In genomic region chr14:114855055-114855740, GRCm38 (mm10) we compare ENCODE assay signal across 14 mouse cellular contexts.
DNase-seq lines count a peak whose midpoint lies in the region; ATAC-seq lines count a peak whose summit lies in the region.
"Had no signal": no experiment of that assay in that cellular context is flagged by ENCODE, and none has a peak within 500 bp of the region (broad histone marks: within the 10 kb centered on the region; RNA-seq: fewer than 3 reads in every experiment).

No protein-coding gene starts in this region.

- whole genome bisulfite sequencing in forebrain, embryonic 12.5 days: 12% methylated on average over 12 of the region's 12 CpGs
- WGBS in forebrain, embryonic 13.5 days: 10% methylated on average over 12 of the region's 12 CpGs
- WGBS in midbrain, embryonic 12.5 days: 16% methylated on average over 12 of the region's 12 CpGs
- WGBS in liver, embryonic 11.5 days: 51% methylated on average over 12 of the region's 12 CpGs

- H3K4me1 ChIP-seq in forebrain, embryonic 12.5 days: peaks cover 18% of the 10 kb centered on the region
- peaks cover 13% of the 10 kb centered on the region; the same call in 1 of the 2 replicates for H3K4me1 ChIP-seq in forebrain, embryonic 13.5 days
- H3K4me1 ChIP-seq in midbrain, embryonic 12.5 days: peaks cover 8% of the 10 kb centered on the region
- no peaks in the 10 kb centered on the region for H3K4me1 ChIP-seq in liver, embryonic 11.5 days (replicated peaks; ENCODE audit: control insufficient read depth, insufficient read depth, low read length)

- H3K36me3 ChIP-seq in forebrain, embryonic 12.5 days (replicated peaks): no peaks in the 10 kb centered on the region
- H3K36me3 ChIP-seq in forebrain, embryonic 13.5 days (ENCODE audit: poor library complexity, severe bottlenecking): no peaks in the 10 kb centered on the region
- H3K36me3 ChIP-seq in midbrain, embryonic 12.5 days: no peaks in the 10 kb centered on the region
- H3K36me3 ChIP-seq in liver, embryonic 11.5 days (ENCODE audit: control insufficient read depth, insufficient read depth, low read length): no peaks in the 10 kb centered on the region
- H3K36me3 ChIP-seq: embryonic facial prominence, embryonic 12.5 days had no signal

- no peak overlapping the region for H3K27ac ChIP-seq in forebrain, embryonic 12.5 days
- H3K27ac ChIP-seq in forebrain, embryonic 13.5 days: no peak overlapping the region
- no peak overlapping the region for H3K27ac ChIP-seq in midbrain, embryonic 12.5 days (replicated peaks)
- H3K27ac ChIP-seq in liver, embryonic 11.5 days (ENCODE audit: low read depth, low read length): no peak overlapping the region
- H3K27ac ChIP-seq: embryonic facial prominence, embryonic 12.5 days had no signal

- DNase-seq in retina, embryonic 14.5 days (ENCODE audit: low spot score): peak; percentile 32
- no peak for DNase-seq in retina, postnatal 1 day
- no peak for DNase-seq in liver, embryonic 11.5 days (ENCODE audit: low spot score)
- DNase-seq in heart, postnatal 14 days: no peak
- no peak for DNase-seq in adrenal gland, adult 2 months
- DNase-seq: adrenal gland, postnatal 36 days; cerebellum, adult 11 months; heart, adult 11 months; heart, postnatal 4 days; lung, adult 2 months had no signal

- H3K9me3 ChIP-seq in forebrain, embryonic 12.5 days: no peaks in the 10 kb centered on the region
- no peaks in the 10 kb centered on the region for H3K9me3 ChIP-seq in forebrain, embryonic 13.5 days (replicated peaks)
- H3K9me3 ChIP-seq in midbrain, embryonic 12.5 days: no peaks in the 10 kb centered on the region
- H3K9me3 ChIP-seq in liver, embryonic 11.5 days (ENCODE audit: control insufficient read depth, low read length): no peaks in the 10 kb centered on the region
- H3K9me3 ChIP-seq: embryonic facial prominence, embryonic 12.5 days had no signal

- H3K4me2 ChIP-seq in forebrain, embryonic 12.5 days: no peak overlapping the region
- H3K4me2 ChIP-seq in forebrain, embryonic 13.5 days: no peak overlapping the region
- H3K4me2 ChIP-seq in midbrain, embryonic 12.5 days (replicated peaks): no peak overlapping the region
- no peak overlapping the region for H3K4me2 ChIP-seq in liver, embryonic 11.5 days
- H3K4me2 ChIP-seq: embryonic facial prominence, embryonic 12.5 days had no signal

- ATAC-seq in forebrain, embryonic 12.5 days (ENCODE audit: low FRiP score): peak; percentile 15; the same call in 1 of the 2 replicates
- ATAC-seq in forebrain, embryonic 13.5 days: no peak; the same call in 1 of the 2 replicates
- peak; percentile 29; the same call in 1 of the 2 replicates for ATAC-seq in midbrain, embryonic 12.5 days (ENCODE audit: low FRiP score, low read depth)
- no peak for ATAC-seq in liver, embryonic 11.5 days (replicated peaks; ENCODE audit: low FRiP score)

- H3K9ac ChIP-seq in forebrain, embryonic 12.5 days: no peak overlapping the region
- no peak overlapping the region for H3K9ac ChIP-seq in forebrain, embryonic 13.5 days
- H3K9ac ChIP-seq in midbrain, embryonic 12.5 days (replicated peaks): no peak overlapping the region
- no peak overlapping the region for H3K9ac ChIP-seq in liver, embryonic 11.5 days (ENCODE audit: low read depth, low read length)
- H3K9ac ChIP-seq: embryonic facial prominence, embryonic 12.5 days had no signal

- H3K4me3 ChIP-seq in forebrain, embryonic 12.5 days (replicated peaks): no peak overlapping the region
- no peak overlapping the region for H3K4me3 ChIP-seq in forebrain, embryonic 13.5 days
- H3K4me3 ChIP-seq in midbrain, embryonic 12.5 days: no peak overlapping the region
- H3K4me3 ChIP-seq in liver, embryonic 11.5 days (ENCODE audit: low read depth, low read length): no peak overlapping the region
- H3K4me3 ChIP-seq: embryonic facial prominence, embryonic 12.5 days had no signal

- H3K27me3 ChIP-seq in forebrain, embryonic 12.5 days: peaks cover 23% of the 10 kb centered on the region
- 0 out of 2 replicates have a peak, but pooled peaks cover 5% of the 10 kb centered on the region for H3K27me3 ChIP-seq in forebrain, embryonic 13.5 days
- H3K27me3 ChIP-seq in midbrain, embryonic 12.5 days: peaks cover 7% of the 10 kb centered on the region
- no peaks in the 10 kb centered on the region for H3K27me3 ChIP-seq in liver, embryonic 11.5 days (replicated peaks; ENCODE audit: control insufficient read depth, insufficient read depth, low read length)
- H3K27me3 ChIP-seq: embryonic facial prominence, embryonic 12.5 days had no signal

- intact Hi-C loops in heart, postnatal 14 days (cut with DNase I): loop anchor here (2.0 kb wide), 2 partner anchors 126 to 188 kb away; no protein-coding TSS in a partner anchor

Comparison
In these comparisons a context has a peak if more than half of its experiments do, and no peak if none do; other contexts are left out.
1. ATAC-seq: peak in forebrain, embryonic 12.5 days (single experiment) and midbrain, embryonic 12.5 days (single experiment); none in forebrain, embryonic 13.5 days (single experiment) and liver, embryonic 11.5 days (single experiment).